ENCODE assay signal across 8 mouse cellular contexts in genomic region chr13:93496977-93497376, GRCm38 (mm10). TPM values are rescaled to one million over a fixed set of nuclear protein-coding genes. Genes with fewer than 3 reads are reported as not detected.
DNase-seq lines count a peak whose midpoint lies in the region; ATAC-seq and TF ChIP-seq lines count a peak whose summit lies in the region.

No protein-coding gene starts in this region.

- TF ChIP-seq CTCF in intestine, postnatal 0 days (IDR thresholded peaks at IDR 0.05; ENCODE audit: low read depth): no peak
- no peak for TF ChIP-seq CTCF in olfactory bulb, adult 2 months (IDR thresholded peaks at IDR 0.05; ENCODE audit: insufficient read depth, low read depth, low read length)

- peak overlapping the region; percentile 42 for H3K4me2 ChIP-seq in lung, embryonic 16.5 days (ENCODE audit: low read depth, low read length)
- peak overlapping the region; percentile 96 for H3K4me2 ChIP-seq in intestine, postnatal 0 days (replicated peaks; ENCODE audit: low read depth)

- TF ChIP-seq POLR2A in olfactory bulb, adult 2 months (IDR thresholded peaks at IDR 0.05; ENCODE audit: insufficient read depth, low read depth, low read length): no peak

- no peaks in the 10 kb centered on the region for H3K27me3 ChIP-seq in lung, embryonic 16.5 days (ENCODE audit: control insufficient read depth, insufficient read depth, low read depth, low read length)
- no peaks in the 10 kb centered on the region for H3K27me3 ChIP-seq in intestine, postnatal 0 days (replicated peaks; ENCODE audit: control insufficient read depth, insufficient read depth, low read length)

- H3K4me3 ChIP-seq in lung, embryonic 16.5 days (ENCODE audit: low read length): peak overlapping the region; percentile 13
- H3K4me3 ChIP-seq in intestine, postnatal 0 days (ENCODE audit: low read depth, low read length): peak overlapping the region; percentile 89
- H3K4me3 ChIP-seq in olfactory bulb, adult 2 months (ENCODE audit: insufficient read depth, low read depth, low read length): peak overlapping the region; percentile 23; the same call in 1 of the 2 replicates

- ATAC-seq in lung, embryonic 16.5 days (ENCODE audit: low read depth): no peak
- ATAC-seq in erythroblast, adult 5-6 weeks (replicated peaks; ENCODE audit: low FRiP score, poor library complexity, severe bottlenecking): 0 out of 2 replicates have a peak, but pooled peaks have one; percentile 18
- no peak for ATAC-seq in intestine, postnatal 0 days
- no peak for ATAC-seq in megakaryocyte-erythroid progenitor cell, adult 5-6 weeks (replicated peaks; ENCODE audit: low FRiP score, low TSS enrichment, poor library complexity, severe bottlenecking)

- WGBS in lung, embryonic 16.5 days: 17% methylated on average over 1 of the region's 1 CpGs
- 11% methylated on average over 1 of the region's 1 CpGs for WGBS in intestine, postnatal 0 days
- WGBS in olfactory bulb, adult 2 months: 9% methylated on average over 1 of the region's 1 CpGs

- no peaks in the 10 kb centered on the region for H3K36me3 ChIP-seq in lung, embryonic 16.5 days (ENCODE audit: control insufficient read depth, insufficient read depth, low read length)
- H3K36me3 ChIP-seq in intestine, postnatal 0 days (ENCODE audit: control insufficient read depth, insufficient read depth): no peaks in the 10 kb centered on the region

- no peak overlapping the region for H3K9ac ChIP-seq in lung, embryonic 16.5 days (ENCODE audit: low read length)
- H3K9ac ChIP-seq in intestine, postnatal 0 days (ENCODE audit: low read depth, low read length): no peak overlapping the region

- H3K9me3 ChIP-seq in lung, embryonic 16.5 days (ENCODE audit: control insufficient read depth, low read length): no peaks in the 10 kb centered on the region
- no peaks in the 10 kb centered on the region for H3K9me3 ChIP-seq in intestine, postnatal 0 days (ENCODE audit: control insufficient read depth)

- H3K27ac ChIP-seq in lung, embryonic 16.5 days (ENCODE audit: low read length): no peak overlapping the region
- H3K27ac ChIP-seq in intestine, postnatal 0 days (ENCODE audit: low read depth, low read length): no peak overlapping the region
- H3K27ac ChIP-seq in olfactory bulb, adult 2 months (ENCODE audit: insufficient read depth, low read depth, low read length): no peak overlapping the region

- peaks cover 8% of the 10 kb centered on the region for H3K4me1 ChIP-seq in lung, embryonic 16.5 days (replicated peaks; ENCODE audit: control insufficient read depth, insufficient read depth, low read length)
- no peaks in the 10 kb centered on the region for H3K4me1 ChIP-seq in intestine, postnatal 0 days (replicated peaks; ENCODE audit: control insufficient read depth, insufficient read depth, low read length)
- H3K4me1 ChIP-seq in olfactory bulb, adult 2 months (ENCODE audit: control insufficient read depth, insufficient read depth, low read length): peaks cover 5% of the 10 kb centered on the region; the same call in 1 of the 2 replicates

- no peak for DNase-seq in lung, postnatal 14 days
- no peak for DNase-seq in left cerebral cortex, adult 8-10 months (ENCODE audit: low spot score in 2 of 2)
- DNase-seq in urinary bladder, postnatal 36 days (ENCODE audit: low spot score in 2 of 2): no peak

RNA-seq across cellular contexts. Expression of gene Jmy, which starts 2.6 kb away (rescaled TPM):
- 3.4 and 3.6 TPM in 2 replicates for polyA plus RNA-seq in lung, embryonic 16.5 days (2015; fragmentation: Nextera tagmentation; extraction: Ambion mirVana)
- total RNA-seq in erythroblast, adult 5-6 weeks (2015; ENCODE audit: low replicate concordance): 11.3 and 13.0 TPM in 2 replicates
- total RNA-seq in erythroblast, adult 5-6 weeks (2017; ENCODE audit: low replicate concordance): 17.8 and 25.5 TPM in 2 replicates
- polyA plus RNA-seq in intestine, postnatal 0 days (2015; fragmentation: Nextera tagmentation; extraction: Ambion mirVana): 3.3 and 3.8 TPM in 2 replicates
- polyA plus RNA-seq in olfactory bulb, adult 2 months (2012; ENCODE audit: insufficient read depth, insufficient read length, low replicate concordance, missing spikeins): 52.0 TPM in 1 of 2 replicates, not detected in the other
- 10 to 100 TPM; 37.3 to 40.8 (median 39.2) TPM for total RNA-seq in left cerebral cortex, adult 8-10 months (2022)
- 20.7 and 24.9 TPM in 2 replicates for total RNA-seq in megakaryocyte-erythroid progenitor cell, adult 5-6 weeks (2014; fragmentation: Nextera tagmentation)
- 18.2 and 26.9 TPM in 2 replicates for total RNA-seq in megakaryocyte-erythroid progenitor cell, adult 5-6 weeks (2017)

Comparison
In these comparisons a context has a peak if more than half of its experiments do, and no peak if none do; other contexts are left out.
1. H3K4me3 ChIP-seq: peak in every context shown above with its lines; median percentile 89 in intestine, postnatal 0 days; 23 in olfactory bulb, adult 2 months; 13 in lung, embryonic 16.5 days.